ENCODE assay signal across 8 mouse cellular contexts in genomic region chr5:134314068-134314674, GRCm38 (mm10). TPM values are rescaled to one million over a fixed set of nuclear protein-coding genes. Genes with fewer than 3 reads are reported as not detected.
DNase-seq lines count a peak whose midpoint lies in the region; ATAC-seq and TF ChIP-seq lines count a peak whose summit lies in the region.

No protein-coding gene starts in this region.

- peaks cover 29% of the 10 kb centered on the region for H3K36me3 ChIP-seq in heart, embryonic 10.5 days
- peaks cover 2 to 10% of the 10 kb centered on the region in 2 experiments for H3K36me3 ChIP-seq in MEL (ENCODE audit: control insufficient read depth in 1 of 2, insufficient read depth in 2 of 2, low read length in 2 of 2)
- peaks cover 19% of the 10 kb centered on the region for H3K36me3 ChIP-seq in embryonic facial prominence, embryonic 15.5 days
- H3K36me3 ChIP-seq in hindbrain, embryonic 16.5 days (ENCODE audit: control insufficient read depth, insufficient read depth, low read length): peaks cover 4% of the 10 kb centered on the region

- no peak for TF ChIP-seq EP300 in MEL (IDR thresholded peaks at IDR 0.05; ENCODE audit: low read depth in 1 of 2, low read length in 2 of 2)

- DNase-seq in heart, embryonic 10.5 days (ENCODE audit: low spot score): peak; percentile 85
- no peak for DNase-seq in heart, postnatal 10 days
- peak; percentile 72 for DNase-seq in MEL (ENCODE audit: low read depth, low spot score)
- peak; percentile 49 for DNase-seq in lung, postnatal 14 days
- peak; percentile 25 to 41 for DNase-seq in spleen, postnatal 14 days (ENCODE audit: low spot score in 2 of 2)
- no peak for DNase-seq in right cerebral cortex, postnatal 10 days (ENCODE audit: low spot score in 2 of 2)

- peak overlapping the region; percentile 86 for H3K4me3 ChIP-seq in heart, embryonic 10.5 days
- H3K4me3 ChIP-seq in MEL (ENCODE audit: control insufficient read depth in 1 of 2, insufficient read depth in 1 of 2, low read depth in 2 of 2, low read length in 2 of 2): peak overlapping the region; percentile 89 to 94
- peak overlapping the region; percentile 67 for H3K4me3 ChIP-seq in embryonic facial prominence, embryonic 15.5 days (replicated peaks)
- peak overlapping the region; percentile 71 for H3K4me3 ChIP-seq in hindbrain, embryonic 16.5 days (ENCODE audit: low read length)

- TF ChIP-seq CTCF in MEL (IDR thresholded peaks at IDR 0.05 in 2 of 3, conservative IDR thresholded peaks at IDR 0.05 in 1 of 3; ENCODE audit: control insufficient read depth in 1 of 3, insufficient read depth in 1 of 3, low read depth in 2 of 3, low read length in 3 of 3, poor library complexity in 1 of 3, severe bottlenecking in 1 of 3): no peak

- under 1% methylated on average over 46 of the region's 64 CpGs for WGBS in heart, embryonic 10.5 days
- 1% methylated on average over 45 of the region's 64 CpGs for WGBS in embryonic facial prominence, embryonic 15.5 days
- under 1% methylated on average over 40 of the region's 64 CpGs for WGBS in hindbrain, embryonic 16.5 days

- H3K4me2 ChIP-seq in embryonic facial prominence, embryonic 15.5 days (replicated peaks): peak overlapping the region; percentile 69
- peak overlapping the region; percentile 80 for H3K4me2 ChIP-seq in hindbrain, embryonic 16.5 days (ENCODE audit: low read length)

- no peaks in the 10 kb centered on the region for H3K27me3 ChIP-seq in heart, embryonic 10.5 days (ENCODE audit: insufficient read depth, poor library complexity, severe bottlenecking)
- no peaks in the 10 kb centered on the region for H3K27me3 ChIP-seq in MEL (ENCODE audit: control insufficient read depth in 1 of 2, insufficient read depth in 2 of 2, low read length in 2 of 2)
- H3K27me3 ChIP-seq in embryonic facial prominence, embryonic 15.5 days: no peaks in the 10 kb centered on the region
- no peaks in the 10 kb centered on the region for H3K27me3 ChIP-seq in hindbrain, embryonic 16.5 days (replicated peaks; ENCODE audit: control insufficient read depth, insufficient read depth, low read length)

- peaks cover 38% of the 10 kb centered on the region for H3K4me1 ChIP-seq in heart, embryonic 10.5 days
- H3K4me1 ChIP-seq in MEL (ENCODE audit: control insufficient read depth in 1 of 2, insufficient read depth in 2 of 2, low read length in 2 of 2): peaks cover 2 to 7% of the 10 kb centered on the region in 2 experiments; a peak in 2 of 4 replicates
- H3K4me1 ChIP-seq in embryonic facial prominence, embryonic 15.5 days: peaks cover 43% of the 10 kb centered on the region
- peaks cover 27% of the 10 kb centered on the region for H3K4me1 ChIP-seq in hindbrain, embryonic 16.5 days (ENCODE audit: control insufficient read depth, insufficient read depth, low read depth, low read length)

- H3K27ac ChIP-seq in heart, embryonic 10.5 days: peak overlapping the region; percentile 100
- H3K27ac ChIP-seq in MEL (ENCODE audit: control insufficient read depth, low read depth, low read length): peak overlapping the region; percentile 80
- H3K27ac ChIP-seq in embryonic facial prominence, embryonic 15.5 days (replicated peaks): peak overlapping the region; percentile 99
- peak overlapping the region; percentile 100 for H3K27ac ChIP-seq in hindbrain, embryonic 16.5 days (ENCODE audit: low read depth, low read length)

- H3K79me2 ChIP-seq in MEL (ENCODE audit: control insufficient read depth, insufficient read depth, low read length, poor library complexity): peaks cover 49% of the 10 kb centered on the region

- TF ChIP-seq POLR2A in MEL (IDR thresholded peaks at IDR 0.05; ENCODE audit: control insufficient read depth in 1 of 2, insufficient read depth in 1 of 2, low read depth in 1 of 2, low read length in 2 of 2, poor library complexity in 1 of 2): peak in 1 of 2 experiments; percentile 71; a peak in 2 of 4 replicates

- H3K9me3 ChIP-seq in heart, embryonic 10.5 days: no peaks in the 10 kb centered on the region
- no peaks in the 10 kb centered on the region for H3K9me3 ChIP-seq in MEL (replicated peaks; ENCODE audit: insufficient read depth, low read length)
- no peaks in the 10 kb centered on the region for H3K9me3 ChIP-seq in embryonic facial prominence, embryonic 15.5 days (replicated peaks)
- no peaks in the 10 kb centered on the region for H3K9me3 ChIP-seq in hindbrain, embryonic 16.5 days (ENCODE audit: control insufficient read depth, low read length)

- H3K9ac ChIP-seq in MEL (ENCODE audit: control insufficient read depth, low read depth, low read length, poor library complexity, severe bottlenecking): peak overlapping the region; percentile 99
- peak overlapping the region; percentile 92 for H3K9ac ChIP-seq in embryonic facial prominence, embryonic 15.5 days
- H3K9ac ChIP-seq in hindbrain, embryonic 16.5 days (ENCODE audit: low read depth, low read length): peak overlapping the region; percentile 92

- intact Hi-C loops in heart, postnatal 10 days (cut with DNase I): no loop called here

- no peak for TF ChIP-seq RAD21 in MEL (IDR thresholded peaks at IDR 0.05; ENCODE audit: low read depth, low read length)

- peak; percentile 29 for ATAC-seq in embryonic facial prominence, embryonic 15.5 days (ENCODE audit: insufficient number of reproducible peaks, low FRiP score, low TSS enrichment, low read depth)
- ATAC-seq in hindbrain, embryonic 16.5 days: peak; percentile 27

TF ChIP-seq in MEL, 35 proteins besides CTCF, POLR2A, EP300 and RAD21:
- 0 out of 2 replicates have a peak, but pooled peaks have one; percentile 77 for TF ChIP-seq CHD1 (IDR thresholded peaks at IDR 0.05; ENCODE audit: low read depth, low read length)
- TF ChIP-seq NELFE (IDR thresholded peaks at IDR 0.05; ENCODE audit: low read depth, low read length): 0 out of 2 replicates have a peak, but pooled peaks have one; percentile 33
- TF ChIP-seq MAX (IDR thresholded peaks at IDR 0.05; ENCODE audit: low read length): peak; percentile 12; the same call in 1 of the 2 replicates
- 0 out of 2 replicates have a peak, but pooled peaks have one; percentile 13 for TF ChIP-seq SMC3 (IDR thresholded peaks at IDR 0.05; ENCODE audit: low read depth, low read length)
- TF ChIP-seq MYC (IDR thresholded peaks at IDR 0.05; ENCODE audit: low read depth, low read length): peak; percentile 69; the same call in 1 of the 2 replicates
- no peak for TF ChIP-seq ZNF384 (IDR thresholded peaks at IDR 0.05; ENCODE audit: low read depth, low read length)
- no peak; the same call in 1 of the 2 replicates for TF ChIP-seq MAZ (IDR thresholded peaks at IDR 0.05; ENCODE audit: low read depth, low read length)
- TF ChIP-seq USF2 (IDR thresholded peaks at IDR 0.05; ENCODE audit: borderline replicate concordance in 1 of 2, insufficient read depth in 1 of 2, low read depth in 1 of 2, low read length in 2 of 2): no peak
- peak; percentile 56 for TF ChIP-seq SIN3A (IDR thresholded peaks at IDR 0.05; ENCODE audit: low read length)

RNA-seq across cellular contexts. Expression of gene Gtf2i, which starts 0.4 kb away (rescaled TPM):
- polyA plus RNA-seq in heart, embryonic 10.5 days (2016; fragmentation: Nextera tagmentation; extraction: Ambion mirVana): 130 and 141 TPM in 2 replicates
- 100 to 1,000 TPM; 195 to 218 TPM for total RNA-seq in heart, postnatal 10 days (2021)
- total RNA-seq in MEL (2012; rRNA removed): 46.7 and 47.2 TPM in 2 replicates
- polyA plus RNA-seq in MEL (2012; ENCODE audit: insufficient read depth in 1 of 2, insufficient read length in 2 of 2, low read depth in 1 of 2, low replicate concordance in 2 of 2, missing spikeins in 1 of 2): 100 to 1,000 TPM; 128 to 151 TPM
- 190 and 202 TPM in 2 replicates for polyA plus RNA-seq in embryonic facial prominence, embryonic 15.5 days (2015; fragmentation: Nextera tagmentation; extraction: Ambion mirVana)
- polyA plus RNA-seq in hindbrain, embryonic 16.5 days (2015; fragmentation: Nextera tagmentation; extraction: Ambion mirVana): 132 and 141 TPM in 2 replicates

Comparison
In these comparisons a context has a peak if more than half of its experiments do, and no peak if none do; other contexts are left out.
1. DNase-seq: peak in heart, embryonic 10.5 days (single experiment), MEL (single experiment), lung, postnatal 14 days (single experiment) and spleen, postnatal 14 days (2 of 2); none in heart, postnatal 10 days (0 of 2) and right cerebral cortex, postnatal 10 days (0 of 2).
2. Peak in every context shown above with its lines, with median percentiles within 50 percentile points of each other: H3K27ac ChIP-seq, H3K4me3 ChIP-seq and H3K9ac ChIP-seq.